Mouse (Mus musculus) CH12.LX (cell line): ENCODE measurements at regions not wholly inside any gene's neighbourhood (a gene's known extent, or its start where the extent isn't known, plus 50 kb on each side); places are given as distances from the start of the nearest gene placed in this dataset.

Experiments used
- DNase-seq: peaks from one replicate; pipeline ENCODE4 v3.0.0-alpha.2; 2013; ENCODE audit errors: extremely low read depth
- H3K27ac ChIP-seq: 2 replicates; pipeline ENCODE4 v1.5.1; 2012; ENCODE audit warnings: low read depth, mild to moderate bottlenecking, control low read depth, moderate library complexity; ENCODE audit not compliant: insufficient read depth
- H3K27me3 ChIP-seq: replicated peaks from 2 replicates; pipeline ENCODE3; 2012; ENCODE audit warnings: inconsistent platforms
- H3K36me3 ChIP-seq, 2 experiments: replicated peaks in 1 of 2; 2 replicates each; pipeline versions ENCODE3 to v1.6.1; 2012; ENCODE audit warnings: inconsistent platforms in 1 of 2, low read length in 1 of 2, mild to moderate bottlenecking in 1 of 2, mixed read lengths in 1 of 2, moderate library complexity in 1 of 2; ENCODE audit not compliant: control insufficient read depth in 1 of 2, insufficient read depth in 1 of 2
- H3K4me1 ChIP-seq, 2 experiments: 2 replicates each; pipeline ENCODE4 v1.6.1; 2012; ENCODE audit warnings: inconsistent platforms in 1 of 2, moderate library complexity in 1 of 2; ENCODE audit not compliant: insufficient read depth in 2 of 2, control insufficient read depth in 1 of 2
- H3K4me2 ChIP-seq: 2 replicates; pipeline ENCODE4 v1.6.1; 2012; ENCODE audit warnings: low read depth, mild to moderate bottlenecking, control low read depth; ENCODE audit not compliant: poor library complexity, insufficient read depth, severe bottlenecking
- H3K4me3 ChIP-seq, 3 experiments: fragments of 150-350 bp in 1 of 3; sonication (generic) in 1 of 3; replicated peaks in 1 of 3; 2 replicates each; pipeline versions ENCODE3 to v1.5.1; 2011 to 2012; ENCODE audit warnings: low read depth in 2 of 3, low read length in 2 of 3, mild to moderate bottlenecking in 2 of 3, moderate library complexity in 2 of 3, control low read depth in 1 of 3, improper control_type of control experiment in 1 of 3, inconsistent platforms in 1 of 3, mixed read lengths in 1 of 3; ENCODE audit not compliant: poor library complexity in 1 of 3
- H3K79me2 ChIP-seq: replicated peaks from 2 replicates; pipeline ENCODE4 v1.6.1; 2012; ENCODE audit warnings: mild to moderate bottlenecking, moderate library complexity; ENCODE audit not compliant: control insufficient read depth, poor library complexity, insufficient read depth, severe bottlenecking; ENCODE audit errors: extremely low read depth
- H3K9ac ChIP-seq: 2 replicates; pipeline ENCODE4 v1.6.1; 2012; ENCODE audit warnings: low read depth, mild to moderate bottlenecking, control low read depth, moderate library complexity; ENCODE audit not compliant: insufficient read depth
- H3K9me3 ChIP-seq: replicated peaks from 2 replicates; pipeline ENCODE3; 2012; ENCODE audit warnings: low read length, inconsistent platforms, mixed read lengths
- BHLHE40 ChIP-seq: IDR thresholded peaks from 2 replicates; pipeline ENCODE4 v1.6.1; 2011; ENCODE audit warnings: mild to moderate bottlenecking, low read depth, low read length, improper control_type of control experiment
- CHD1 ChIP-seq: IDR thresholded peaks from 2 replicates; pipeline ENCODE4 v1.6.1; 2012; ENCODE audit warnings: low read depth, low read length, improper control_type of control experiment, inconsistent platforms
- CTCF ChIP-seq, 2 experiments: IDR thresholded peaks in 1 of 2; conservative IDR thresholded peaks in 1 of 2; 2 replicates each; pipeline ENCODE4 v1.5.1; 2011 to 2012; ENCODE audit warnings: low read depth in 2 of 2, low read length in 2 of 2, improper control_type of control experiment in 1 of 2, inconsistent platforms in 1 of 2, mild to moderate bottlenecking in 1 of 2, moderate library complexity in 1 of 2
- ELF1 ChIP-seq: IDR thresholded peaks from 2 replicates; pipeline ENCODE4 v1.6.1; 2014; ENCODE audit warnings: low read depth, mild to moderate bottlenecking, inconsistent platforms, low read length, improper control_type of control experiment
- EP300 ChIP-seq: IDR thresholded peaks from 2 replicates; pipeline ENCODE4 v1.6.1; 2011; ENCODE audit warnings: low read length, improper control_type of control experiment
- GABPA ChIP-seq: IDR thresholded peaks from 2 replicates; pipeline ENCODE4 v1.6.1; 2012; ENCODE audit warnings: low read depth, low read length, improper control_type of control experiment, inconsistent platforms; ENCODE audit not compliant: insufficient replicate concordance
- HCFC1 ChIP-seq: IDR thresholded peaks from 2 replicates; pipeline ENCODE4 v1.6.1; 2012; ENCODE audit warnings: low read depth, mild to moderate bottlenecking, inconsistent platforms, low read length, improper control_type of control experiment
- IRF4 ChIP-seq: IDR thresholded peaks from 2 replicates; pipeline ENCODE4 v1.6.1; 2014; ENCODE audit warnings: low read depth, mild to moderate bottlenecking, inconsistent platforms, low read length, improper control_type of control experiment
- JUND ChIP-seq: conservative IDR thresholded peaks from 2 replicates; pipeline ENCODE4 v1.6.1; 2011; ENCODE audit warnings: low read depth, low read length, improper control_type of control experiment
- KAT2A ChIP-seq: IDR thresholded peaks from 2 replicates; pipeline ENCODE4 v1.6.1; 2012; ENCODE audit warnings: low read length, improper control_type of control experiment, inconsistent platforms; ENCODE audit not compliant: insufficient replicate concordance
- MAFK ChIP-seq: IDR thresholded peaks from 2 replicates; pipeline ENCODE4 v1.6.1; 2011; ENCODE audit warnings: low read length, improper control_type of control experiment; ENCODE audit not compliant: insufficient replicate concordance
- MAX ChIP-seq: IDR thresholded peaks from 2 replicates; pipeline ENCODE4 v1.6.1; 2011; ENCODE audit warnings: low read length, improper control_type of control experiment
- MEF2A ChIP-seq: IDR thresholded peaks from 2 replicates; pipeline ENCODE4 v1.6.1; 2014; ENCODE audit warnings: low read depth, mild to moderate bottlenecking, inconsistent platforms, low read length, improper control_type of control experiment, borderline replicate concordance
- MXI1 ChIP-seq: IDR thresholded peaks from 2 replicates; pipeline ENCODE4 v1.6.1; 2011; ENCODE audit warnings: mild to moderate bottlenecking, low read depth, low read length, improper control_type of control experiment
- NELFE ChIP-seq: IDR thresholded peaks from 2 replicates; pipeline ENCODE4 v1.6.1; 2011; ENCODE audit warnings: low read depth, low read length, improper control_type of control experiment
- NRF1 ChIP-seq: IDR thresholded peaks from 2 replicates; pipeline ENCODE4 v1.6.1; 2014; ENCODE audit warnings: low read depth, mild to moderate bottlenecking, inconsistent platforms, low read length, improper control_type of control experiment, moderate library complexity
- PAX5 ChIP-seq: IDR thresholded peaks from 2 replicates; pipeline ENCODE4 v1.6.1; 2012; ENCODE audit warnings: low read length, inconsistent platforms, mixed read lengths
- POLR2AphosphoS2 ChIP-seq: IDR thresholded peaks from 2 replicates; pipeline ENCODE4 v1.6.1; 2011; ENCODE audit warnings: low read depth, low read length, improper control_type of control experiment
- RCOR1 ChIP-seq: conservative IDR thresholded peaks from 2 replicates; pipeline ENCODE4 v1.6.1; 2012; ENCODE audit warnings: low read depth, mild to moderate bottlenecking, inconsistent platforms, low read length, improper control_type of control experiment
- TBP ChIP-seq: conservative IDR thresholded peaks from 2 replicates; pipeline ENCODE4 v1.6.1; 2011; ENCODE audit warnings: low read depth, low read length, improper control_type of control experiment
- UBTF ChIP-seq: IDR thresholded peaks from 2 replicates; pipeline ENCODE4 v1.6.1; 2012; ENCODE audit warnings: low read depth, mild to moderate bottlenecking, inconsistent platforms, low read length, improper control_type of control experiment, moderate library complexity
- USF2 ChIP-seq: conservative IDR thresholded peaks from 2 replicates; pipeline ENCODE4 v1.6.1; 2011; ENCODE audit warnings: low read depth, low read length, improper control_type of control experiment
- ZKSCAN1 ChIP-seq: IDR thresholded peaks from 2 replicates; pipeline ENCODE4 v1.6.1; 2012; ENCODE audit warnings: low read depth, inconsistent platforms, low read length, improper control_type of control experiment, borderline replicate concordance
- ZMIZ1 ChIP-seq: IDR thresholded peaks from 2 replicates; pipeline ENCODE4 v1.6.1; 2012; ENCODE audit warnings: low read depth, mild to moderate bottlenecking, inconsistent platforms, low read length, improper control_type of control experiment
- ZNF384 ChIP-seq: IDR thresholded peaks from 2 replicates; pipeline ENCODE4 v1.6.1; 2012; ENCODE audit warnings: low read depth, low read length, improper control_type of control experiment, inconsistent platforms
- dilution Hi-C: fragments of 300-500 bp; cut with MboI; formaldehyde crosslinking; loops from 2 replicates; pipeline ENCODE4 v1.14.3; 2020; ENCODE audit warnings: low sequenced_read_pairs; ENCODE audit not compliant: extremely low pct_unique_long_range_greater_than_20kb, extremely low pct_ligation_motif_present
- in situ Hi-C: fragments of 300-500 bp; cut with MboI; formaldehyde crosslinking; loops from 3 replicates; pipeline ENCODE4 v1.14.3; 2019; ENCODE audit warnings: low sequenced_read_pairs, low pct_ligation_motif_present, low pct_unique_long_range_greater_than_20kb, mixed read lengths

DNA sequence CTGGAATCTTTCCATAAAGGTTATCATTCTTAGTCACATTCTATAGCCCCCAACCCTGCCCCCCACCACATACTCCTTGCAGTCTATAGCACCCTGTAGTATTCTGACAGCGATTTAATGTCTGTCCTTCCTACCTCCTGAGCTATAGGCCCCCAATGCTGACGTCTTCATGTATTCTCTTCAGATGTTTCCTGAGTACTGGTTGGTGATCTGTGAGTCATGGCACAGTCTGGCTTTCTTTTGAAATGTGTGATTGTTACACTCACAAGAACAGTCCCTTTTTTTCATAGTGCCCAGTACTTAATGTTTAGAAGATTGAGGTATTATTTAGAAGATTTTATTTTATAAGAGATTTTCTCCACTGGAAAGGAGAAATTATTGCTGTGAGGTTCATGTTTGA is 634.6 kb upstream of the Zeb2 start:
- TF ChIP-seq NELFE (no peak), JUND (no peak), ELF1 (no peak), BHLHE40 (no peak), CTCF (conservative IDR thresholded peaks at IDR 0.05 in 1 of 2, IDR thresholded peaks at IDR 0.05 in 1 of 2; ENCODE audit: low read depth in 2 of 2, low read length in 2 of 2) (no peak), KAT2A (no peak), POLR2AphosphoS2 (no peak), USF2 (no peak), HCFC1 (no peak), ZKSCAN1 (no peak), MAX (no peak), UBTF (no peak), CHD1 (no peak), MAFK (no peak), TBP (no peak), IRF4 (no peak), MXI1 (no peak), NRF1 (no peak), MEF2A (no peak), ZNF384 (no peak)
- dilution Hi-C loops (no loop called here), in situ Hi-C loops (no loop called here)
- no peak for DNase-seq
- Histone ChIP-seq H3K9me3 (no peaks in the 10 kb centered on the region), H3K9ac (no peak overlapping the region), H3K4me1 (peaks cover 3% of the 10 kb centered on the region in 2 experiments; a peak in 1 of 4 replicates), H3K27me3 (no peaks in the 10 kb centered on the region), H3K27ac (no peak overlapping the region), H3K79me2 (no peaks in the 10 kb centered on the region), H3K4me3 (no peak overlapping the region), H3K36me3 (no peaks in the 10 kb centered on the region), H3K4me2 (no peak overlapping the region)

DNA sequence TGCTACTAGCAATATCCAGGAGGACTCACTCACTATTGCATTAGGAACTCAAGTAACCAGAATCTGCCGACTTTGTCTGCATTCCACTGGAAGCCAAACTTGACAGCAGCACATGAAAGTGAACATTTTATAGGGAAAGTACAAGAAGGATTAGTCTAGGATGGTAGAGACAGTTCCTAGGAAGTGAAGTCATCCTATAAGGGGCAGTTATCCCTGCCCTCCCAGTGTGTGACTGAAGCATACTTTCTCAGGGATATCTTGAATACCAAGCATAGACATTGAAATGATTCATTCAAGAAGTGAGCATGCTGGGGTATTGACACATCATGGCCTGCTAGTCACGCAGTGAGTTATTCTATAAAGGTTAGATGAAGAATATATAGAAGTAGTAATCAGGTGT is 632.2 kb upstream of the Zeb2 start:
- Histone ChIP-seq H3K4me2 (no peak overlapping the region), H3K36me3 (no peaks in the 10 kb centered on the region), H3K9ac (no peak overlapping the region), H3K4me1 (peaks cover 3% of the 10 kb centered on the region in 2 experiments; a peak in 1 of 4 replicates), H3K27me3 (no peaks in the 10 kb centered on the region), H3K4me3 (no peak overlapping the region), H3K9me3 (no peaks in the 10 kb centered on the region), H3K27ac (no peak overlapping the region), H3K79me2 (no peaks in the 10 kb centered on the region)
- in situ Hi-C loops (no loop called here), dilution Hi-C loops (no loop called here)
- no peak for DNase-seq
- TF ChIP-seq EP300 = no peak
- no peak for TF ChIP-seq MAFK
- TF ChIP-seq GABPA = no peak
- TF ChIP-seq UBTF = no peak
- TF ChIP-seq ZMIZ1 = no peak
- TF ChIP-seq PAX5 = no peak
- TF ChIP-seq MEF2A = no peak
- TF ChIP-seq RCOR1 = no peak
